Mouse (Mus musculus): ENCODE results near the gene Olfr669. TPM values are rescaled to one million over a fixed set of nuclear protein-coding genes. Genes with fewer than 3 reads are reported as not detected.
"Not testable (repeated sequence)": the region's sequence is repeated elsewhere in the genome, so short reads cannot be mapped to it uniquely, and the experiment has no call there.

The Olfr669 gene
- polyA plus RNA-seq (2015; fragmentation: Nextera tagmentation; extraction: Ambion mirVana) = not detected in 2 replicates

GRCm38 (mm10) chr7:104933940-104934339 lies at the start of gene Olfr669:
Olfr669 (plus strand) TSS chr7:104934240.
- Histone ChIP-seq H3K36me3 (ENCODE audit: control insufficient read depth, insufficient read depth) (no peaks in the 10 kb centered on the region), H3K27ac (ENCODE audit: low read length) (no peak within 1 kb of the TSS), H3K4me3 (replicated peaks; ENCODE audit: low read length) (no peak within 1 kb of the TSS), H3K9me3 (ENCODE audit: control insufficient read depth, low read length) (no peaks in the 10 kb centered on the region), H3K27me3 (replicated peaks; ENCODE audit: control insufficient read depth, insufficient read depth, low read length) (no peaks in the 10 kb centered on the region), H3K4me1 (replicated peaks; ENCODE audit: control insufficient read depth, insufficient read depth, low read length) (no peaks in the 10 kb centered on the region), H3K4me2 (ENCODE audit: low read length) (no peak within 1 kb of the TSS), H3K9ac (replicated peaks; ENCODE audit: low read depth, low read length) (no peak within 1 kb of the TSS)
- 89% methylated on average over 1 of the region's 1 CpGs for WGBS
- ATAC-seq = no peak

GRCm38 (mm10) chr7:104895852-104896251 lies 38.2 kb upstream of the Olfr669 start, which contains the start of gene Olfr666:
Olfr666 (minus strand) TSS chr7:104895952.
- Histone ChIP-seq H3K9me3 (ENCODE audit: control insufficient read depth, low read length) (no peaks in the 10 kb centered on the region), H3K9ac (replicated peaks; ENCODE audit: low read depth, low read length) (no peak within 1 kb of the TSS), H3K4me3 (replicated peaks; ENCODE audit: low read length) (no peak within 1 kb of the TSS), H3K4me2 (ENCODE audit: low read length) (no peak within 1 kb of the TSS), H3K27me3 (replicated peaks; ENCODE audit: control insufficient read depth, insufficient read depth, low read length) (no peaks in the 10 kb centered on the region), H3K36me3 (ENCODE audit: control insufficient read depth, insufficient read depth) (no peaks in the 10 kb centered on the region), H3K4me1 (replicated peaks; ENCODE audit: control insufficient read depth, insufficient read depth, low read length) (no peaks in the 10 kb centered on the region), H3K27ac (ENCODE audit: low read length) (no peak within 1 kb of the TSS)
- no peak for ATAC-seq
- WGBS = 92% methylated on average over 2 of the region's 2 CpGs

DNA sequence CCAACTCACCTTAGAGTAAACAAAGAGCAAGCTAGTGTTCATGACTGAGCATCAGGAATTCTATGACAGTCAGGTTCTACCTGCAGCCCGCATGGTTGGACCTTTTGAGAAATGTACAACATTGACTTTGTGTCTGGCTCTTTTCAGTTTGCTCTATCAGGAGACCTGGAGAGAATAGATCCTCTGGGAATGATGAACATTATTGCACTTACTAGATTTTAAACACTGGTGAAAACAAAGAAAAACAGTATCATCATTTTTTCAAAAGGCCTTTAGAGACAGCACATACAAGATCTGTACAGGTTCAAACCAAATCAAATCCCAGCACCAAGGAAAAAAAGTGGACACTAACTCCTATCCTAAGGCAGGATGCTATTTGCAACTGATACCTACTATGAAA lies 12.7 kb upstream of the Olfr669 start, which contains the start of gene Olfr667:
TSS of gene Olfr667 (minus strand) at position 101 of the 400 bp plus-strand sequence.
- Histone ChIP-seq H3K27ac (ENCODE audit: low read length) (no peak within 1 kb of the TSS), H3K27me3 (replicated peaks; ENCODE audit: control insufficient read depth, insufficient read depth, low read length) (no peaks in the 10 kb centered on the region), H3K4me3 (replicated peaks; ENCODE audit: low read length) (no peak within 1 kb of the TSS), H3K9ac (replicated peaks; ENCODE audit: low read depth, low read length) (no peak within 1 kb of the TSS), H3K4me2 (ENCODE audit: low read length) (no peak within 1 kb of the TSS), H3K4me1 (replicated peaks; ENCODE audit: control insufficient read depth, insufficient read depth, low read length) (no peaks in the 10 kb centered on the region), H3K9me3 (ENCODE audit: control insufficient read depth, low read length) (no peaks in the 10 kb centered on the region), H3K36me3 (ENCODE audit: control insufficient read depth, insufficient read depth) (no peaks in the 10 kb centered on the region)
- ATAC-seq = no peak
- 97% methylated on average over 1 of the region's 1 CpGs for WGBS

DNA sequence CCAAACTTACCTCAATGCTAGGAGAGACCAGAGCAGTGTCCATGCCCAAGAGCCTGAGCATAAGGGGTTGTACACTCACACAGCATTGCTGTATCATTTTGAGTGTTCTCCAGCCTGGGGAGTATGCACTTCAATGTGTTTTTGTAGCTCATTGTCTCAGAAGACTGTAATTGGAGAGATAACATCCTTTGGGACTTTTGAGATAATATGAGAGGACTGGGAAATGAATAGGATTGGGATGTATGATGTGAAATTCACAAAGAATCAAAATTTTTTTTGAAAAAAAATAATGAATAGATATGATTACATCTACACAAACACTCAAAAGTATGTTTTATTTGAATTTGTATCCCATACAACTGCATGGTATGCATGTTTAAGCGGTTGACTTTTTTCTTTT lies 6.1 kb upstream of the Olfr669 start, which contains the start of gene Olfr668:
TSS of gene Olfr668 (minus strand) at position 101 of the 400 bp plus-strand sequence.
- no peak for ATAC-seq
- 83% methylated on average over 1 of the region's 1 CpGs for WGBS
- no peaks in the 10 kb centered on the region for H3K9me3 ChIP-seq (ENCODE audit: control insufficient read depth, low read length)
- H3K4me3 ChIP-seq (replicated peaks; ENCODE audit: low read length) = no peak within 1 kb of the TSS
- no peak within 1 kb of the TSS for H3K4me2 ChIP-seq (ENCODE audit: low read length)
- H3K27ac ChIP-seq (ENCODE audit: low read length) = no peak within 1 kb of the TSS
- H3K27me3 ChIP-seq (replicated peaks; ENCODE audit: control insufficient read depth, insufficient read depth, low read length) = no peaks in the 10 kb centered on the region
- no peaks in the 10 kb centered on the region for H3K36me3 ChIP-seq (ENCODE audit: control insufficient read depth, insufficient read depth)
- no peaks in the 10 kb centered on the region for H3K4me1 ChIP-seq (replicated peaks; ENCODE audit: control insufficient read depth, insufficient read depth, low read length)
- H3K9ac ChIP-seq (replicated peaks; ENCODE audit: low read depth, low read length) = no peak within 1 kb of the TSS

- not testable (repeated sequence) for H3K9ac ChIP-seq (replicated peaks; ENCODE audit: low read depth, low read length); H3K4me2 ChIP-seq (ENCODE audit: low read length); H3K4me1 ChIP-seq (replicated peaks; ENCODE audit: control insufficient read depth, insufficient read depth, low read length); H3K4me3 ChIP-seq (replicated peaks; ENCODE audit: low read length); H3K36me3 ChIP-seq (ENCODE audit: control insufficient read depth, insufficient read depth); H3K27me3 ChIP-seq (replicated peaks; ENCODE audit: control insufficient read depth, insufficient read depth, low read length); ATAC-seq; H3K27ac ChIP-seq (ENCODE audit: low read length); H3K9me3 ChIP-seq (ENCODE audit: control insufficient read depth, low read length)
- WGBS = 96% methylated on average over 16 of the region's 16 CpGs
These were observed 16.2 kb downstream of the Olfr669 start for GRCm38 (mm10) chr7:104950234-104950633.

- Histone ChIP-seq H3K4me2 (ENCODE audit: low read length) (no peak within 1 kb of the TSS), H3K27me3 (replicated peaks; ENCODE audit: control insufficient read depth, insufficient read depth, low read length) (no peaks in the 10 kb centered on the region), H3K27ac (ENCODE audit: low read length) (no peak within 1 kb of the TSS), H3K4me1 (replicated peaks; ENCODE audit: control insufficient read depth, insufficient read depth, low read length) (no peaks in the 10 kb centered on the region), H3K36me3 (ENCODE audit: control insufficient read depth, insufficient read depth) (no peaks in the 10 kb centered on the region), H3K9ac (replicated peaks; ENCODE audit: low read depth, low read length) (no peak within 1 kb of the TSS), H3K9me3 (ENCODE audit: control insufficient read depth, low read length) (no peaks in the 10 kb centered on the region), H3K4me3 (replicated peaks; ENCODE audit: low read length) (no peak within 1 kb of the TSS)
- 65% methylated on average over 1 of the region's 1 CpGs for WGBS
- ATAC-seq = no peak
These were observed 28.5 kb downstream of the Olfr669 start, which contains the start of gene Olfr670 for GRCm38 (mm10) chr7:104962520-104962919. Olfr670 (minus strand) TSS chr7:104962620.

DNA sequence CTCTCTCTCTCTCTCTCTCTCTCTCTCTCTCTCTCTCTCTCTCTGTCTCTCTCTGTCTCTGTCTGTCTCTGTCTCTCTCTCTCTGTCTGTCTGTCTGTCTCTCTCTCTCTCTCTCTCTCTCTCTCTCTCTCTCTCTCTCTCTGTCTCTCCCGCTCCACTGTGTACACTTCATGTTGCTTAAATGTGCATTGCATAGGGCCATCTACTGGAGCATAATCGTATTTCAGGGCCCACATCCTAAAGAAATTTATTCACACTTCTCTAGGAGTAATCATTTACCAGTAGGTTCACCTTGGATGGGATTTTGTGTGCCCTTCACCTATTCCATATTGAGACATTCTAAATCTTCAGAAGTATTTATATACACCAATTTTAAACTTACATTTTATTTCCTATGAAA lies 38.5 kb downstream of the Olfr669 start:
- H3K4me2 ChIP-seq (ENCODE audit: low read length); H3K9ac ChIP-seq (replicated peaks; ENCODE audit: low read depth, low read length); H3K27ac ChIP-seq (ENCODE audit: low read length); ATAC-seq; H3K4me3 ChIP-seq (replicated peaks; ENCODE audit: low read length); H3K27me3 ChIP-seq (replicated peaks; ENCODE audit: control insufficient read depth, insufficient read depth, low read length); H3K36me3 ChIP-seq (ENCODE audit: control insufficient read depth, insufficient read depth); H3K9me3 ChIP-seq (ENCODE audit: control insufficient read depth, low read length); H3K4me1 ChIP-seq (replicated peaks; ENCODE audit: control insufficient read depth, insufficient read depth, low read length): not testable (repeated sequence)
- WGBS = 77% methylated on average over 2 of the region's 2 CpGs

GRCm38 (mm10) chr7:104979026-104979425 lies 45.0 kb downstream of the Olfr669 start, which contains the start of gene Olfr671:
Olfr671 (minus strand) TSS chr7:104979126.
- ATAC-seq = no peak
- Histone ChIP-seq H3K27me3 (replicated peaks; ENCODE audit: control insufficient read depth, insufficient read depth, low read length) (no peaks in the 10 kb centered on the region), H3K36me3 (ENCODE audit: control insufficient read depth, insufficient read depth) (no peaks in the 10 kb centered on the region), H3K4me3 (replicated peaks; ENCODE audit: low read length) (no peak within 1 kb of the TSS), H3K4me2 (ENCODE audit: low read length) (no peak within 1 kb of the TSS), H3K9me3 (ENCODE audit: control insufficient read depth, low read length) (no peaks in the 10 kb centered on the region), H3K27ac (ENCODE audit: low read length) (no peak within 1 kb of the TSS), H3K9ac (replicated peaks; ENCODE audit: low read depth, low read length) (no peak within 1 kb of the TSS), H3K4me1 (replicated peaks; ENCODE audit: control insufficient read depth, insufficient read depth, low read length) (no peaks in the 10 kb centered on the region)
- 63% methylated on average over 1 of the region's 1 CpGs for WGBS
